Mouse (Mus musculus): ENCODE measurements around the gene Rasal2.

- no peak for TF ChIP-seq POLR2A (IDR thresholded peaks at IDR 0.05; ENCODE audit: control insufficient read depth, low read depth, low read length)
- TF ChIP-seq CTCF (IDR thresholded peaks at IDR 0.05; ENCODE audit: control insufficient read depth, insufficient read depth, insufficient replicate concordance, low read depth, low read length) = peak; percentile 47
Observed at GRCm38 (mm10) chr1:157446325-157446724, 33.9 kb upstream of the Rasal2 start.
